Mouse (Mus musculus) myocyte (in vitro differentiated cells): ENCODE measurements around the gene Pde4d. TPM values are rescaled to one million over a fixed set of nuclear protein-coding genes. Genes with fewer than 3 reads are reported as not detected.
A peak's percentile ranks its signal among the peaks of the same experiment; 100 is the strongest.

Experiments
- H3K27me3 ChIP-seq: one replicate; pipeline ENCODE4 v1.6.1; 2011; ENCODE audit not compliant: control insufficient read depth, insufficient read depth, insufficient read length
- H3K36me3 ChIP-seq: one replicate; pipeline ENCODE4 v1.6.1; 2011; ENCODE audit not compliant: control insufficient read depth, insufficient read depth
- H3K4me2 ChIP-seq: one replicate; pipeline ENCODE4 v1.6.1; 2011; ENCODE audit warnings: low read depth, control low read depth
- H3K4me3 ChIP-seq: one replicate; pipeline ENCODE4 v1.5.1; 2011; ENCODE audit warnings: mild to moderate bottlenecking, control low read depth, moderate library complexity
- H3K79me2 ChIP-seq: one replicate; pipeline ENCODE4 v1.6.1; 2011; ENCODE audit not compliant: control insufficient read depth, insufficient read depth
- H3ac ChIP-seq: one replicate; pipeline ENCODE4 v1.6.1; 2011; ENCODE audit not compliant: control insufficient read depth, insufficient read length
- CEBPB ChIP-seq: IDR thresholded peaks from 2 replicates; pipeline ENCODE4 v1.6.1; 2011; ENCODE audit warnings: mild to moderate bottlenecking, moderate library complexity; ENCODE audit not compliant: poor library complexity, insufficient read depth, severe bottlenecking
- E2F4 ChIP-seq: IDR thresholded peaks from one replicate; pipeline ENCODE4 v1.6.1; 2011; ENCODE audit warnings: mild to moderate bottlenecking, control low read depth, moderate library complexity; ENCODE audit not compliant: insufficient read depth
- MAX ChIP-seq: IDR thresholded peaks from one replicate; pipeline ENCODE4 v1.6.1; 2011; ENCODE audit warnings: low read depth, mild to moderate bottlenecking, control low read depth
- MYOD1 ChIP-seq, 3 experiments: IDR thresholded peaks; one replicate each; pipeline ENCODE4 v1.6.1; 2011; ENCODE audit warnings: control low read depth in 2 of 3, low read depth in 2 of 3, mild to moderate bottlenecking in 2 of 3, moderate library complexity in 1 of 3; ENCODE audit not compliant: insufficient read length in 2 of 3, control insufficient read depth in 1 of 3
- MYOG ChIP-seq, 3 experiments: IDR thresholded peaks; one replicate each; pipeline ENCODE4 v1.6.1; 2011; ENCODE audit warnings: control low read depth in 2 of 3, low read depth in 2 of 3, mild to moderate bottlenecking in 2 of 3; ENCODE audit not compliant: insufficient read length in 2 of 3, control insufficient read depth in 1 of 3, insufficient read depth in 1 of 3
- POLR2A ChIP-seq: IDR thresholded peaks from one replicate; pipeline ENCODE4 v1.6.1; 2011; ENCODE audit warnings: low read depth, mild to moderate bottlenecking, control low read depth, moderate library complexity; ENCODE audit not compliant: insufficient read length
- POLR2AphosphoS2 ChIP-seq: IDR thresholded peaks from one replicate; pipeline ENCODE4 v1.6.1; 2011; ENCODE audit warnings: low read depth, control low read depth; ENCODE audit not compliant: insufficient read length
- REST ChIP-seq: IDR thresholded peaks from one replicate; pipeline ENCODE4 v1.6.1; 2011; ENCODE audit warnings: mild to moderate bottlenecking, control low read depth, moderate library complexity; ENCODE audit not compliant: insufficient read depth, insufficient read length
- SRF ChIP-seq: IDR thresholded peaks from one replicate; pipeline ENCODE4 v1.6.1; 2011; ENCODE audit warnings: low read depth; ENCODE audit not compliant: control insufficient read depth, insufficient read length
- TCF12 ChIP-seq: IDR thresholded peaks from one replicate; pipeline ENCODE4 v1.6.1; 2011; ENCODE audit warnings: mild to moderate bottlenecking, control low read depth; ENCODE audit not compliant: poor library complexity, insufficient read depth, severe bottlenecking
- TCF3 ChIP-seq: IDR thresholded peaks from one replicate; pipeline ENCODE4 v1.6.1; 2011; ENCODE audit warnings: low read depth, control low read depth; ENCODE audit not compliant: insufficient read length
- USF1 ChIP-seq: IDR thresholded peaks from one replicate; pipeline ENCODE4 v1.6.1; 2011; ENCODE audit warnings: low read depth, mild to moderate bottlenecking, control low read depth, moderate library complexity
- polyA plus RNA-seq: library from polyadenylated mRNA; unstranded; fragments of >200 nt; fragmentation: generic; extraction: Trizol; gene quantifications from one replicate; pipeline ENCODE4 v1.2.1, GENCODE M21; 2012; ENCODE audit warnings: missing spikeins

The Pde4d gene
- polyA plus RNA-seq, 1 experiment: 8.2 TPM

GRCm38 (mm10) chr13:109777441-109777840, 1327.7 kb downstream of the Pde4d start:
- Histone ChIP-seq H3K4me3 (no peak overlapping the region), H3K27me3 (no peaks in the 10 kb centered on the region), H3K36me3 (peaks cover 3% of the 10 kb centered on the region), H3K79me2 (peaks cover 4% of the 10 kb centered on the region), H3ac (no peak overlapping the region), H3K4me2 (no peak overlapping the region)
- TF ChIP-seq TCF3 (no peak), MYOD1 (IDR thresholded peaks at IDR 0.05; ENCODE audit: control insufficient read depth in 1 of 3, insufficient read length in 2 of 3, low read depth in 2 of 3) (no peak), TCF12 (no peak), SRF (no peak), CEBPB (no peak), MYOG (IDR thresholded peaks at IDR 0.05; ENCODE audit: control insufficient read depth in 1 of 3, insufficient read depth in 1 of 3, insufficient read length in 2 of 3, low read depth in 2 of 3) (no peak), POLR2A (no peak), MAX (no peak), E2F4 (no peak), REST (no peak), USF1 (no peak), POLR2AphosphoS2 (no peak)

- Histone ChIP-seq H3K27me3 (no peaks in the 10 kb centered on the region), H3K4me3 (no peak overlapping the region), H3ac (no peak overlapping the region), H3K79me2 (peaks cover 4% of the 10 kb centered on the region), H3K36me3 (no peaks in the 10 kb centered on the region), H3K4me2 (no peak overlapping the region)
- no peak for TF ChIP-seq TCF12
- no peak for TF ChIP-seq REST
- no peak for TF ChIP-seq SRF
- TF ChIP-seq MYOG (IDR thresholded peaks at IDR 0.05; ENCODE audit: control insufficient read depth in 1 of 3, insufficient read depth in 1 of 3, insufficient read length in 2 of 3, low read depth in 2 of 3): no peak
- no peak for TF ChIP-seq POLR2A
- TF ChIP-seq MAX: no peak
- TF ChIP-seq POLR2AphosphoS2: no peak
Measured at GRCm38 (mm10) chr13:109778297-109778835, 1328.6 kb downstream of the Pde4d start.

GRCm38 (mm10) chr13:109781466-109781865, 1331.7 kb downstream of the Pde4d start:
- no peak overlapping the region for H3K4me3 ChIP-seq
- TF ChIP-seq POLR2AphosphoS2 (no peak), REST (no peak), SRF (no peak), TCF12 (no peak), MYOD1 (IDR thresholded peaks at IDR 0.05; ENCODE audit: control insufficient read depth in 1 of 3, insufficient read length in 2 of 3, low read depth in 2 of 3) (no peak), POLR2A (no peak), USF1 (no peak), MYOG (IDR thresholded peaks at IDR 0.05; ENCODE audit: control insufficient read depth in 1 of 3, insufficient read depth in 1 of 3, insufficient read length in 2 of 3, low read depth in 2 of 3) (no peak), MAX (no peak), CEBPB (no peak), E2F4 (no peak)
- no peaks in the 10 kb centered on the region for H3K27me3 ChIP-seq
- H3K79me2 ChIP-seq: peaks cover 4% of the 10 kb centered on the region
- H3ac ChIP-seq: no peak overlapping the region
- no peaks in the 10 kb centered on the region for H3K36me3 ChIP-seq
- no peak overlapping the region for H3K4me2 ChIP-seq

- no peaks in the 10 kb centered on the region for H3K27me3 ChIP-seq
- no peak overlapping the region for H3K4me3 ChIP-seq
- H3ac ChIP-seq: no peak overlapping the region
- peak overlapping the region; percentile 27 for H3K4me2 ChIP-seq
- no peaks in the 10 kb centered on the region for H3K36me3 ChIP-seq
- TF ChIP-seq REST (no peak), POLR2A (no peak), MYOD1 (IDR thresholded peaks at IDR 0.05; ENCODE audit: control insufficient read depth in 1 of 3, insufficient read length in 2 of 3, low read depth in 2 of 3) (peak in 2 of 3 experiments; percentile 65 to 80), SRF (no peak), USF1 (no peak), TCF12 (peak; percentile 16), MYOG (IDR thresholded peaks at IDR 0.05; ENCODE audit: control insufficient read depth in 1 of 3, insufficient read depth in 1 of 3, insufficient read length in 2 of 3, low read depth in 2 of 3) (peak in 1 of 3 experiments; percentile 56)
- H3K79me2 ChIP-seq: no peaks in the 10 kb centered on the region
Measured at GRCm38 (mm10) chr13:109788604-109789003, 1338.9 kb downstream of the Pde4d start.

- H3K79me2 ChIP-seq: no peaks in the 10 kb centered on the region
- TF ChIP-seq CEBPB (no peak), TCF3 (no peak), MAX (no peak), TCF12 (no peak), SRF (no peak), MYOG (IDR thresholded peaks at IDR 0.05; ENCODE audit: control insufficient read depth in 1 of 3, insufficient read depth in 1 of 3, insufficient read length in 2 of 3, low read depth in 2 of 3) (no peak), E2F4 (no peak), REST (no peak), MYOD1 (IDR thresholded peaks at IDR 0.05; ENCODE audit: control insufficient read depth in 1 of 3, insufficient read length in 2 of 3, low read depth in 2 of 3) (no peak), POLR2A (no peak), USF1 (no peak), POLR2AphosphoS2 (no peak)
- no peak overlapping the region for H3K4me3 ChIP-seq
- no peak overlapping the region for H3ac ChIP-seq
- H3K4me2 ChIP-seq: peak overlapping the region; percentile 27
- no peaks in the 10 kb centered on the region for H3K27me3 ChIP-seq
- no peaks in the 10 kb centered on the region for H3K36me3 ChIP-seq
Measured at GRCm38 (mm10) chr13:109789151-109789550, 1339.4 kb downstream of the Pde4d start.
